ENCODE assay signal across 16 mouse cellular contexts in genomic region chr4:47692654-47693053, GRCm38 (mm10).
A peak's percentile ranks its signal among the peaks of the same experiment; 100 is the strongest.
DNase-seq lines count a peak whose midpoint lies in the region; ATAC-seq and TF ChIP-seq lines count a peak whose summit lies in the region.
"Had no signal": no experiment of that assay in that cellular context is flagged by ENCODE, and none has a peak within 500 bp of the region (broad histone marks: within the 10 kb centered on the region; RNA-seq: fewer than 3 reads in every experiment).

No protein-coding gene starts in this region.

- H3K36me3 ChIP-seq in forebrain, embryonic 14.5 days (ENCODE audit: control insufficient read depth, insufficient read depth, low read length) = no peaks in the 10 kb centered on the region
- H3K36me3 ChIP-seq in forebrain, embryonic 11.5 days (ENCODE audit: control insufficient read depth, insufficient read depth, low read length) = no peaks in the 10 kb centered on the region
- H3K36me3 ChIP-seq in forebrain, postnatal 0 days (ENCODE audit: insufficient read depth) = no peaks in the 10 kb centered on the region
- H3K36me3 ChIP-seq in liver, postnatal 0 days (replicated peaks; ENCODE audit: insufficient read depth, low read length) = no peaks in the 10 kb centered on the region
- H3K36me3 ChIP-seq: embryonic facial prominence, embryonic 13.5 days; embryonic facial prominence, embryonic 15.5 days had no signal

- no peak for TF ChIP-seq CTCF in layer of hippocampus, adult 2 months (conservative IDR thresholded peaks at IDR 0.05)
- TF ChIP-seq CTCF in brain, embryonic 14.5 days (IDR thresholded peaks at IDR 0.05; ENCODE audit: borderline replicate concordance, extremely low read depth, insufficient read depth, insufficient read length) = no peak
- no peak for TF ChIP-seq CTCF in forebrain, postnatal 0 days (IDR thresholded peaks at IDR 0.05; ENCODE audit: low read depth)
- TF ChIP-seq CTCF in liver, postnatal 0 days (IDR thresholded peaks at IDR 0.05; ENCODE audit: low read depth) = no peak

- no peak overlapping the region for H3K9ac ChIP-seq in forebrain, embryonic 14.5 days (ENCODE audit: low read length)
- no peak overlapping the region for H3K9ac ChIP-seq in forebrain, embryonic 11.5 days (ENCODE audit: low read length)
- no peak overlapping the region for H3K9ac ChIP-seq in forebrain, postnatal 0 days
- H3K9ac ChIP-seq in liver, postnatal 0 days (replicated peaks) = no peak overlapping the region
- H3K9ac ChIP-seq: embryonic facial prominence, embryonic 13.5 days; embryonic facial prominence, embryonic 15.5 days had no signal

- TF ChIP-seq POLR2A in brain, embryonic 14.5 days (IDR thresholded peaks at IDR 0.05; ENCODE audit: borderline replicate concordance, extremely low read depth, insufficient read depth, insufficient read length, poor library complexity, severe bottlenecking) = no peak

- peak overlapping the region; percentile 35; the same call in 1 of the 2 replicates for H3K27ac ChIP-seq in forebrain, embryonic 14.5 days (ENCODE audit: low read depth, low read length)
- H3K27ac ChIP-seq in forebrain, embryonic 11.5 days (ENCODE audit: low read depth, low read length) = no peak overlapping the region
- H3K27ac ChIP-seq in layer of hippocampus, adult 2 months = peak overlapping the region; percentile 83
- peak overlapping the region; percentile 68 for H3K27ac ChIP-seq in forebrain, postnatal 0 days (ENCODE audit: low read depth, low read length)
- no peak overlapping the region for H3K27ac ChIP-seq in liver, postnatal 0 days (ENCODE audit: low read depth)
- H3K27ac ChIP-seq: embryonic facial prominence, embryonic 13.5 days; embryonic facial prominence, embryonic 15.5 days had no signal

- H3K9me3 ChIP-seq in forebrain, embryonic 14.5 days (replicated peaks; ENCODE audit: control insufficient read depth, low read length) = 0 out of 2 replicates have a peak, but pooled peaks cover 4% of the 10 kb centered on the region
- no peaks in the 10 kb centered on the region for H3K9me3 ChIP-seq in forebrain, embryonic 11.5 days (ENCODE audit: control insufficient read depth, low read length)
- no peaks in the 10 kb centered on the region for H3K9me3 ChIP-seq in forebrain, postnatal 0 days (ENCODE audit: low read length)
- H3K9me3 ChIP-seq in liver, postnatal 0 days (ENCODE audit: low read length) = no peaks in the 10 kb centered on the region
- H3K9me3 ChIP-seq: embryonic facial prominence, embryonic 13.5 days; embryonic facial prominence, embryonic 15.5 days had no signal

- peak; percentile 48 for DNase-seq in forebrain, embryonic 14.5 days (ENCODE audit: low spot score)
- no peak for DNase-seq in forebrain, embryonic 11.5 days (ENCODE audit: low spot score)
- DNase-seq in layer of hippocampus, adult 2 months (ENCODE audit: low spot score in 2 of 2) = no peak
- DNase-seq in layer of hippocampus, adult 11-12 months (ENCODE audit: low spot score) = no peak
- peak; percentile 67 for DNase-seq in brain, embryonic 14.5 days (ENCODE audit: low read depth)
- DNase-seq in forebrain, postnatal 0 days = peak; percentile 57
- no peak for DNase-seq in kidney, adult 18-20 months
- DNase-seq in liver, postnatal 0 days = no peak
- DNase-seq: adrenal gland, adult 2 months; adrenal gland, postnatal 10 days; adrenal gland, postnatal 25 days; cerebellum, adult 11 months; embryo, embryonic 11 days had no signal

- H3K4me1 ChIP-seq in forebrain, embryonic 14.5 days (ENCODE audit: control insufficient read depth, insufficient read depth, low read length) = no peaks in the 10 kb centered on the region
- H3K4me1 ChIP-seq in forebrain, embryonic 11.5 days (replicated peaks; ENCODE audit: control insufficient read depth, insufficient read depth, low read length) = no peaks in the 10 kb centered on the region
- H3K4me1 ChIP-seq in forebrain, postnatal 0 days (ENCODE audit: insufficient read depth) = no peaks in the 10 kb centered on the region
- H3K4me1 ChIP-seq in liver, postnatal 0 days (ENCODE audit: insufficient read depth) = no peaks in the 10 kb centered on the region
- H3K4me1 ChIP-seq: embryonic facial prominence, embryonic 13.5 days; embryonic facial prominence, embryonic 15.5 days had no signal

- H3K4me2 ChIP-seq in forebrain, embryonic 14.5 days (ENCODE audit: low read length) = no peak overlapping the region
- no peak overlapping the region for H3K4me2 ChIP-seq in forebrain, embryonic 11.5 days (ENCODE audit: low read depth, low read length, severe bottlenecking)
- no peak overlapping the region for H3K4me2 ChIP-seq in forebrain, postnatal 0 days (ENCODE audit: low read depth)
- H3K4me2 ChIP-seq in liver, postnatal 0 days (ENCODE audit: low read depth, low read length) = no peak overlapping the region
- H3K4me2 ChIP-seq: embryonic facial prominence, embryonic 13.5 days; embryonic facial prominence, embryonic 15.5 days had no signal

- no peak for ATAC-seq in forebrain, embryonic 14.5 days
- no peak for ATAC-seq in forebrain, embryonic 11.5 days (replicated peaks; ENCODE audit: low FRiP score)
- peak; percentile 54 for ATAC-seq in forebrain, postnatal 0 days
- ATAC-seq in liver, postnatal 0 days = no peak

- no peak overlapping the region for H3K4me3 ChIP-seq in forebrain, embryonic 14.5 days (ENCODE audit: low read depth, low read length)
- no peak overlapping the region for H3K4me3 ChIP-seq in forebrain, embryonic 11.5 days (ENCODE audit: low read depth, low read length)
- no peak overlapping the region for H3K4me3 ChIP-seq in layer of hippocampus, adult 2 months
- H3K4me3 ChIP-seq in forebrain, postnatal 0 days (ENCODE audit: low read depth, low read length) = no peak overlapping the region
- H3K4me3 ChIP-seq in liver, postnatal 0 days (ENCODE audit: low read depth, low read length) = no peak overlapping the region
- H3K4me3 ChIP-seq: embryonic facial prominence, embryonic 13.5 days; embryonic facial prominence, embryonic 15.5 days; erythroblast, embryonic 14.5 days had no signal

- TF ChIP-seq EP300 in liver, postnatal 0 days (IDR thresholded peaks at IDR 0.05; ENCODE audit: low read depth) = no peak

- H3K27me3 ChIP-seq in forebrain, embryonic 14.5 days (replicated peaks; ENCODE audit: control insufficient read depth, insufficient read depth, low read length) = no peaks in the 10 kb centered on the region
- no peaks in the 10 kb centered on the region for H3K27me3 ChIP-seq in forebrain, embryonic 11.5 days (ENCODE audit: control insufficient read depth, insufficient read depth, low read length)
- H3K27me3 ChIP-seq in forebrain, postnatal 0 days (ENCODE audit: insufficient read depth, low read length) = no peaks in the 10 kb centered on the region
- H3K27me3 ChIP-seq in liver, postnatal 0 days (ENCODE audit: insufficient read depth, low read length) = no peaks in the 10 kb centered on the region
- H3K27me3 ChIP-seq: embryonic facial prominence, embryonic 13.5 days; embryonic facial prominence, embryonic 15.5 days had no signal

Comparison
In these comparisons a context has a peak if more than half of its experiments do, and no peak if none do; other contexts are left out.
1. DNase-seq: peak in forebrain, embryonic 14.5 days (single experiment), brain, embryonic 14.5 days (single experiment) and forebrain, postnatal 0 days (single experiment); none in forebrain, embryonic 11.5 days (single experiment), layer of hippocampus, adult 2 months (0 of 2), layer of hippocampus, adult 11-12 months (single experiment), kidney, adult 18-20 months (single experiment) and liver, postnatal 0 days (single experiment).
2. H3K27ac ChIP-seq: peak in forebrain, embryonic 14.5 days (single experiment), layer of hippocampus, adult 2 months (single experiment) and forebrain, postnatal 0 days (single experiment); none in forebrain, embryonic 11.5 days (single experiment) and liver, postnatal 0 days (single experiment).